Mouse (Mus musculus) C2C12 (cell line): Measurements from ENCODE around the gene Pcdh9. TPM values are rescaled to one million over a fixed set of nuclear protein-coding genes. Genes with fewer than 3 reads are reported as not detected.

Source experiments
- H3K27me3 ChIP-seq: one replicate; pipeline ENCODE4 v1.6.1; 2011; ENCODE audit not compliant: control insufficient read depth, insufficient read depth, insufficient read length
- H3K36me3 ChIP-seq: one replicate; pipeline ENCODE4 v1.6.1; 2011; ENCODE audit not compliant: control insufficient read depth, insufficient read depth
- H3K4me3 ChIP-seq: one replicate; pipeline ENCODE4 v1.5.1; 2011; ENCODE audit warnings: mild to moderate bottlenecking, control low read depth; ENCODE audit not compliant: poor library complexity, insufficient read depth, severe bottlenecking
- H3K79me2 ChIP-seq: one replicate; pipeline ENCODE4 v1.6.1; 2011; ENCODE audit not compliant: control insufficient read depth, insufficient read depth
- H3K79me3 ChIP-seq: one replicate; pipeline ENCODE4 v1.6.1; 2011; ENCODE audit warnings: low read depth, control low read depth
- H3ac ChIP-seq: one replicate; pipeline ENCODE3; 2011; ENCODE audit warnings: low read depth; ENCODE audit not compliant: control insufficient read depth, insufficient read length
- CEBPB ChIP-seq: IDR thresholded peaks from one replicate; pipeline ENCODE4 v1.6.1; 2011; ENCODE audit warnings: low read depth, mild to moderate bottlenecking, control low read depth, moderate library complexity
- CTCF ChIP-seq: IDR thresholded peaks from one replicate; pipeline ENCODE4 v1.5.1; 2011; ENCODE audit not compliant: control insufficient read depth, insufficient read depth, insufficient read length
- FOSL1 ChIP-seq: IDR thresholded peaks from one replicate; pipeline ENCODE4 v1.8.0; 2011; ENCODE audit warnings: mild to moderate bottlenecking, low read length; ENCODE audit not compliant: poor library complexity, insufficient read depth, severe bottlenecking
- MAX ChIP-seq: IDR thresholded peaks from one replicate; pipeline ENCODE4 v1.6.1; 2011; ENCODE audit warnings: mild to moderate bottlenecking, control low read depth
- MYOD1 ChIP-seq: IDR thresholded peaks from one replicate; pipeline ENCODE4 v1.6.1; 2011; ENCODE audit warnings: low read depth; ENCODE audit not compliant: control insufficient read depth, insufficient read length
- MYOG ChIP-seq: IDR thresholded peaks from one replicate; pipeline ENCODE4 v1.6.1; 2011; ENCODE audit not compliant: control insufficient read depth, insufficient read length; ENCODE audit errors: extremely low read depth
- USF1 ChIP-seq: IDR thresholded peaks from one replicate; pipeline ENCODE4 v1.6.1; 2011; ENCODE audit warnings: low read depth, mild to moderate bottlenecking, control low read depth, moderate library complexity
- long read RNA-seq, 2 experiments: library from polyadenylated mRNA; unstranded; transcript quantifications; one replicate each; pipeline ENCODE4 v2.0.0; 2019 to 2020
- polyA plus RNA-seq: library from polyadenylated mRNA; unstranded; fragments of >200 nt; fragmentation: generic; extraction: Trizol; gene quantifications from one replicate; pipeline ENCODE4 v1.2.1, GENCODE M21; 2012; ENCODE audit warnings: missing spikeins

The Pcdh9 gene
- polyA plus RNA-seq: not detected
- long read RNA-seq, experiment 1: 0 reads
- long read RNA-seq, experiment 2: 0 reads

DNA sequence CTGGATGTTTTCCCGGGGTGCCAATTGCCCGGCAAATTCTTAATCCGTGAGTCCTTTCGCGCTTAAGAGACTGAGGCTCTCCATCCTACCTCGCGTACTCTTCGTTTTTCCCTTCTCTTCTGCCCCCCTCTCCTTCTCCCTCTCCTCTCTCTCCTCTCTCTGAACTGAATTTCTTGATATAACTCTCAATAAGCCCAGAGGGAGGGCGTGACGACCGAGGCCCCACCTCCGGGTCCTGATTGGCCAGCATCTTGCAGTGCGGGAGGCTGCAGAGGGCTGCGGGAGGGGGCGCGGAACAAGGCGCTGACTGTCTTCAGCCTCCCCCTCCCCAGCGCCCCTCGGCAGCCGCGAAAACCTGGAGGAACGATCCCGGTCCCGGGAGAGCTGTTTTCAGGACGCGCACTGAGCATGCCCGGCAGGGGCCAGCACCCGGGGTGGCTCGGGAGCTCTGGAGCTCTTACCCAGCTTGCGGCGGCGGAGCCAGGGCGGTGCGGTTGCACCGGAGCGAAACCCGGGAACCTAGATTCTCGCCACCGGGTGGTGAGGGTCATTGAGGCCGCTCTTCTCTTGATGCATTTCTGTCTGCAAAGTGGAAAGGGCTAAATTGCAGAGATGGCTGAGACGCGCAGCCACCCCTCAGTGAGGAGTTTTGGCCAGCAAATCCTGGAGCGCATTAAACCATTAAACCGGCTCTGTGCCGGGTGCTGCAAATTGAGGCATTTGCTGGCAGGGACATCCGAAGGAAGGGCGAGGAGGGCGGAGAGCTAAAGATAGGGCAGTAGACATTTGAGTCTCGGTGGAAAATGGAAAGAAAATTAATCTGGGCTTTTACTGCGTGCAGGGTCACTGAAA lies at the start of gene Pcdh9:
Gene Pcdh9 (minus strand): TSS at position 161 of the 852 bp plus-strand sequence.
- TF ChIP-seq CEBPB (no peak), USF1 (no peak), MYOG (no peak), CTCF (no peak), MYOD1 (no peak), MAX (no peak), FOSL1 (no peak)
- H3K79me2 ChIP-seq: no peaks in the 10 kb centered on the region
- no peak within 1 kb of the TSS for H3K4me3 ChIP-seq
- H3K79me3 ChIP-seq: no peaks in the 10 kb centered on the region
- peaks cover 5% of the 10 kb centered on the region for H3K27me3 ChIP-seq
- no peak within 1 kb of the TSS for H3ac ChIP-seq
- no peaks in the 10 kb centered on the region for H3K36me3 ChIP-seq

DNA sequence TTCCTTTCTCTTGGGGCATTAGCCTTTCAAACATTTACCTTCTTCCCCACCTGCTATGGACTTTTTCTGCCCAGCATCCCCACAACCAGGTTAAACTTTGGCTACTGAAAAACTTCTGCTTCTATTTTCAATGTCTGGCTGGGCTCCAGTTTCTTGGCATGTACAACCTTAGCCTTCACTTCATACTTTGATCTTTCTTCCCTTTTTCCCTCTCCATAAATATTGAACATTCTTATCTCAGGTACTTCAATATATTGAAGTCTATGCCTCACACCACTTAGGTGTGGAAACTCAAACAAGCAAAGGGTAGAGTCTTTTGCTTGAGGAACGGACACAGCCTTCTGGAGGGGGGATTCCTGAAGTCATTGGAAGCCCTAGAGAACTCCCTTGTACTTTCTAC lies 16.4 kb upstream of the Pcdh9 start:
- Histone ChIP-seq H3K27me3 (no peaks in the 10 kb centered on the region), H3K36me3 (no peaks in the 10 kb centered on the region)
- TF ChIP-seq MYOG (no peak), FOSL1 (no peak), CTCF (no peak), USF1 (no peak), CEBPB (no peak), MAX (no peak), MYOD1 (no peak)

DNA sequence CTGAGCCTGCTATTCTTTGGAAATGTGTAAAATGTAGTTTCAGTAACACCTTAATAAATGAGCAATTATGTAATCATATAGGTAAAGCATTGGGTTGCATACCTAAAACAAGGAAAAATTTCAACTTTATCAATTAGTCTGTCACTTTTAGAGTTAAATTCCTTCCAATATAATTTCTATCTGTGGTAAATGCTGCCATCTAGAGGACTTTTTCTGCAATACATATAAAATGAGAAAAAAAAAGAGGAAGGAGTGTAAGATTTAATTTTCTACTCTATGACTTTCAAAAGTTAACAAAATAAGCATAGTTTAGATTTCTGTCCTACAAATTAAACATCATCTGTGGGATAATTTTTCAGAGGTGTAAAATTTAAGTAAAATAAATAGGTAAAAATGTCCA lies 8.1 kb upstream of the Pcdh9 start:
- no peaks in the 10 kb centered on the region for H3K27me3 ChIP-seq
- H3K36me3 ChIP-seq: no peaks in the 10 kb centered on the region
- TF ChIP-seq USF1 (no peak), MAX (no peak), MYOD1 (no peak), CEBPB (no peak), MYOG (no peak), FOSL1 (no peak), CTCF (no peak)

More for the DNA sequence above, 16.4 kb upstream of the Pcdh9 start:
- H3K79me3 ChIP-seq: no peaks in the 10 kb centered on the region
- H3K4me3 ChIP-seq: no peak overlapping the region
- H3K79me2 ChIP-seq: no peaks in the 10 kb centered on the region
- H3ac ChIP-seq: no peak overlapping the region

DNA sequence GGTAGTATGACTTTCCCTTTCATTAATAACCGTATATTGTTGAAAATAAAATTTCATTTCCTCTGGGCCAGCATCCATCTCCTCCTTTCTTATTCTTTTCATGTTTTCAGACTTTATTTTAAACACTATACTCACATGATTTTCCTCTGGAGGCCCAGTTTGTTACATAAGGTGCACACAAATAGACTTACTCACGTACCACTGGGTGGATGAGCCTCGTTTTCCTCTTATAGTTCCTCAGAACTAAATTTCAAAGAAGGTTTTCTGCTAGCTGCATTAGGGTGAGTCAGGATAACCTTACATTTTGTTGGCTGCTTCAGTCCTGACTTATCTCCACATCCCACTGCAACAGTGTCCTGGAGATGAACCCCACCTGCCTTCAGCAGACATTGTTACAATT lies 4.7 kb upstream of the Pcdh9 start:
- Histone ChIP-seq H3K79me3 (no peaks in the 10 kb centered on the region), H3K4me3 (no peak overlapping the region), H3K27me3 (peaks cover 5% of the 10 kb centered on the region), H3K79me2 (no peaks in the 10 kb centered on the region), H3ac (no peak overlapping the region), H3K36me3 (no peaks in the 10 kb centered on the region)
- no peak for TF ChIP-seq FOSL1
- TF ChIP-seq MYOD1: no peak
- no peak for TF ChIP-seq CTCF
- TF ChIP-seq MAX: no peak
- TF ChIP-seq USF1: no peak
- no peak for TF ChIP-seq CEBPB
- TF ChIP-seq MYOG: no peak

More for the DNA sequence above, 8.1 kb upstream of the Pcdh9 start:
- no peak overlapping the region for H3ac ChIP-seq
- no peak overlapping the region for H3K4me3 ChIP-seq
- no peaks in the 10 kb centered on the region for H3K79me2 ChIP-seq
- no peaks in the 10 kb centered on the region for H3K79me3 ChIP-seq

DNA sequence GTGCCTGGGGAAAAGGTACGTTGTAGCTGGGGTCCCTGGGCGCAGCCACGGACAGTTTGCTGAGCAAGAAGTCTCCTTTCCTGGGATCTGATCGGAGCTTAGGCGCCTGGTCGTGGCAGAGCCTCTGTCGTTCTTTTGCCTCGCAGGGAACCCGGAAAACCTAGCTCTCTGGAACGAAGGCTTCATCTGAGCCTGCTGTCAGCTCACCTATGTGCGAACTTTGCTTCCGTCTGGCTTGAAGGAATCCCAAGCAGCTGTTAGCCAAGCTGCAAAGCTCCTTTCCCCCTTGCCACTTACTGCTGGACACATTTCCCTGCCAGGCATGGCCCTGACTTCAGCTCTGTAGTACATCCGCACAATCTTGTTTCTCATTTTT lies 880 bp upstream of the Pcdh9 start:
- H3K27me3 ChIP-seq: peaks cover 5% of the 10 kb centered on the region
- TF ChIP-seq MAX: no peak
- TF ChIP-seq FOSL1: no peak
- TF ChIP-seq CTCF: no peak
- TF ChIP-seq MYOD1: no peak
- no peak for TF ChIP-seq CEBPB
- no peak for TF ChIP-seq USF1
- no peak for TF ChIP-seq MYOG
- H3K4me3 ChIP-seq: no peak overlapping the region
- H3K79me2 ChIP-seq: no peaks in the 10 kb centered on the region
- no peak overlapping the region for H3ac ChIP-seq
- no peaks in the 10 kb centered on the region for H3K79me3 ChIP-seq
- H3K36me3 ChIP-seq: no peaks in the 10 kb centered on the region

DNA sequence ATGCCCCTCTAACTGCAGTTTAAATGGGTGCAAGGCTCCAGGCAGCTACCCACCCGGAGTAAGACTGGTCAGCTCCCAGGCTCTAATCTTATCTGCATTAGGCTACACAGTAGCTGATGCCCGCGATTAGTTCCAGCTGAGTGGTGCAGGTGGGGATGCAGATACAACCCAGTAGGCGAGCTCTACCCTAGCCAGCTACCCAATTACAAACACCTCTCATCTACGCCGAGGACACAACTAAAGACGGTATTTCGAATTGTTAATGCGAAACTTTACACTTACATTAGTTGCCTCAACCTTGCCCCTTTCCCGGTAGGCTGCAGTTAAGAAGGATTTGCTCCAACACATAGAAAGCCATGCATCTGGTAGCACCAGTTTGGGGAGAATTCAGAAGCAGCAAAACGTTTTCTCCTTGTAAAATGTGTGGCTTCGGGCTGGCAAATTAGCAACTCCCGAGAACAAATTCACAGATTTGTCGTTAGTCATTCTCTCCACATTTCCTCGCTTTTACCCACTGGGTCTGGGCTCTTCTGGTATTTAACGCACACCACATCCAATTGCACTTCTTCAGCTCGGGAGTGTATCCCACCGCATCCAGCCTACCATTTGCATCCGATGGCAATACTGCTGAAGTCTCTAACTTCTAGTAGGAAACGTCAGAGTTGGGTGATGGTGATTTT lies 500 bp downstream of the Pcdh9 start:
- H3K4me3 ChIP-seq: no peak overlapping the region
- H3K79me3 ChIP-seq: no peaks in the 10 kb centered on the region
- TF ChIP-seq FOSL1 (no peak), MAX (no peak), CEBPB (no peak), MYOG (no peak), USF1 (no peak), MYOD1 (no peak), CTCF (no peak)
- peaks cover 5% of the 10 kb centered on the region for H3K27me3 ChIP-seq
- H3K79me2 ChIP-seq: no peaks in the 10 kb centered on the region
- no peak overlapping the region for H3ac ChIP-seq
- no peaks in the 10 kb centered on the region for H3K36me3 ChIP-seq
